Mouse (Mus musculus) erythroid progenitor cell, adult 5-6 weeks (primary cell): ENCODE results near the gene Kif23. TPM values are rescaled to one million over a fixed set of nuclear protein-coding genes. Genes with fewer than 3 reads are reported as not detected.

Experiments used
- ATAC-seq: replicated peaks from 2 replicates; pipeline ENCODE4 v1.8.0; 2016; ENCODE audit warnings: moderate number of reproducible peaks, mild to moderate bottlenecking, moderate TSS enrichment, inconsistent platforms; ENCODE audit not compliant: poor library complexity, low FRiP score, severe bottlenecking
- total RNA-seq, 2 experiments: library from RNA; stranded (forward) in 1 of 2; stranded (reverse) in 1 of 2; fragments of 150-400 nt in 1 of 2; fragments of 186-747, 209-891 nt in 1 of 2; gene quantifications; 2 replicates each; pipeline versions ENCODE4 v1.2.3 to v1.2.4; 2015 to 2017; ENCODE audit warnings: low replicate concordance in 2 of 2

Kif23 gene
- total RNA-seq (2015; ENCODE audit: low replicate concordance) (601 and 611 TPM in 2 replicates), total RNA-seq (2017; ENCODE audit: low replicate concordance) (1,112 and 1,280 TPM in 2 replicates)

GRCm38 (mm10) chr9:61946623-61947401, at the start of gene Kif23:
Kif23 (minus strand) TSS chr9:61946774.
- peak; percentile 87 for ATAC-seq

GRCm38 (mm10) chr9:61991158-61991557, 44.6 kb upstream of the Kif23 start:
- no peak for ATAC-seq

GRCm38 (mm10) chr9:61990738-61991137, 44.2 kb upstream of the Kif23 start:
- no peak for ATAC-seq

- ATAC-seq: no peak
These were observed 39.5 kb upstream of the Kif23 start for GRCm38 (mm10) chr9:61986055-61986454.

GRCm38 (mm10) chr9:61985183-61985863, 38.7 kb upstream of the Kif23 start:
- peak; percentile 56; the same call in 1 of the 2 replicates for ATAC-seq

- ATAC-seq: no peak
These were observed 36.5 kb upstream of the Kif23 start for GRCm38 (mm10) chr9:61982940-61983620.

- ATAC-seq: no peak
These were observed 35.3 kb upstream of the Kif23 start for GRCm38 (mm10) chr9:61981876-61982275.

- no peak for ATAC-seq
These were observed 33.4 kb upstream of the Kif23 start for GRCm38 (mm10) chr9:61979983-61980382.

GRCm38 (mm10) chr9:61977258-61977945, 30.8 kb upstream of the Kif23 start:
- ATAC-seq: no peak

- no peak for ATAC-seq
These were observed 25.5 kb upstream of the Kif23 start for GRCm38 (mm10) chr9:61972031-61972430.

- no peak for ATAC-seq
These were observed 24.5 kb upstream of the Kif23 start for GRCm38 (mm10) chr9:61971045-61971444.

GRCm38 (mm10) chr9:61967357-61967756, 20.8 kb upstream of the Kif23 start:
- no peak for ATAC-seq

GRCm38 (mm10) chr9:61965987-61966386, 19.4 kb upstream of the Kif23 start:
- ATAC-seq: no peak

GRCm38 (mm10) chr9:61965411-61965930, 18.9 kb upstream of the Kif23 start:
- peak; percentile 56; the same call in 1 of the 2 replicates for ATAC-seq

GRCm38 (mm10) chr9:61963356-61963755, 16.8 kb upstream of the Kif23 start:
- no peak for ATAC-seq

- ATAC-seq: no peak
These were observed 14.6 kb upstream of the Kif23 start for GRCm38 (mm10) chr9:61961181-61961580.

GRCm38 (mm10) chr9:61960753-61961152, 14.2 kb upstream of the Kif23 start:
- ATAC-seq: no peak

GRCm38 (mm10) chr9:61959921-61960569, 13.5 kb upstream of the Kif23 start:
- ATAC-seq: no peak

GRCm38 (mm10) chr9:61954707-61955106, 8.1 kb upstream of the Kif23 start:
- ATAC-seq: no peak
